Mouse (Mus musculus): Measurements from ENCODE around the gene Akap13.

DNA sequence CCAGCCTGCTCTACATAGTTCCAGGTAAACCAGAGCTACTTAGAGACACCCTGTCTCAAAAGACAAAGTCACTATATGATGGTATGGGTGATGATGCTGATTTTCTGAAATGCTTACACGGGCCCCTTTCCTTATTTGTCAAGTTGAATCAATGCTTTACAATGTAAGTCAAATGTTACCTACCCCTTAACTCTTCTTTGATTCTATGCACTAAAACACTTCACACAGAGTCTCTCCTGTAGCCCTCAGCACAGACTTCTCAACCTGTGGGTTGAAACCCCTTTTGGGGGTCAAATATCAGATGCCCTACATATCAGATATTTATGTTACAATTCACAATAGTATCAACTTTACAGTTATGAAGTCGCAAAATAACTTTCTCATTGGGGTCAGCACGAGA lies 44.7 kb upstream of the Akap13 start:
- TF ChIP-seq CTCF (IDR thresholded peaks at IDR 0.05; ENCODE audit: borderline replicate concordance, insufficient read depth, low read depth, low read length) (no peak), POLR2A (IDR thresholded peaks at IDR 0.05; ENCODE audit: borderline replicate concordance, insufficient read depth, low read length) (no peak)

All from cerebellum, adult 2 months (tissue).